ENCODE assay signal across 31 mouse cellular contexts in the genomic region with DNA sequence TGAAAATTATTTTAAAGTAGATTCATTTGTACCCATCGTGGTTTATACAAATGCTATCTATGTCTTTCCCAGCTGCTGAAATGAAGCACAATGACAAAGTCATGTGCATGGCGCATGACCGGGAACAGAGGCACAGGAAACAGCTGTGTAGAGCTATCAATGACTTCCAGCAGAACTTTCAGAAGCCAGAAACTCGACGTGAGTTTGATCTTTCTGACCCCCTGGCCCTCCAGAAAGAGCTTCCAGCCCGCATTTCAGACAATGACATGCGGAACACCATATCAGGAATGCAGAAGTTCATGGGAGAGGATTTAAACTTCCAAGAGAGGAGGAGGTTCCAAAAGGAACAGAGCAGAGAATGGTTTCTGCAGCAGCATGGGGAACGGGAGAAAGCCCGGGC. TPM values are rescaled to one million over a fixed set of nuclear protein-coding genes. Genes with fewer than 3 reads are reported as not detected.
A peak's percentile ranks its signal among the peaks of the same experiment; 100 is the strongest.
DNase-seq lines count a peak whose midpoint lies in the region; ATAC-seq and TF ChIP-seq lines count a peak whose summit lies in the region.
"Had no signal": no experiment of that assay in that cellular context is flagged by ENCODE, and none has a peak within 500 bp of the region (broad histone marks: within the 10 kb centered on the region; RNA-seq: fewer than 3 reads in every experiment).

No protein-coding gene starts in this region.

- no peaks in the 10 kb centered on the region for H3K9me3 ChIP-seq in kidney, postnatal 0 days (replicated peaks; ENCODE audit: low read length)
- H3K9me3 ChIP-seq in CH12.LX (replicated peaks; ENCODE audit: low read length), result no peaks in the 10 kb centered on the region
- H3K9me3 ChIP-seq: embryonic facial prominence, embryonic 15.5 days; hindbrain, embryonic 12.5 days; hindbrain, embryonic 15.5 days had no signal

- no peak for TF ChIP-seq CTCF in kidney, postnatal 0 days (IDR thresholded peaks at IDR 0.05; ENCODE audit: low read depth)
- TF ChIP-seq CTCF in CH12.LX (conservative IDR thresholded peaks at IDR 0.05 in 1 of 2, IDR thresholded peaks at IDR 0.05 in 1 of 2; ENCODE audit: low read depth in 2 of 2, low read length in 2 of 2), result no peak

- no peak overlapping the region for H3K4me2 ChIP-seq in kidney, postnatal 0 days (ENCODE audit: low read length)
- no peak overlapping the region for H3K4me2 ChIP-seq in CH12.LX (ENCODE audit: insufficient read depth, low read depth, poor library complexity, severe bottlenecking)
- H3K4me2 ChIP-seq: embryonic facial prominence, embryonic 15.5 days; heart, embryonic 11.5 days; hindbrain, embryonic 12.5 days; hindbrain, embryonic 15.5 days had no signal

- TF ChIP-seq EP300 in CH12.LX (IDR thresholded peaks at IDR 0.05; ENCODE audit: low read length), result no peak

- H3K79me2 ChIP-seq in CH12.LX (replicated peaks; ENCODE audit: control insufficient read depth, extremely low read depth, insufficient read depth, poor library complexity, severe bottlenecking), result no peaks in the 10 kb centered on the region

- H3K36me3 ChIP-seq in kidney, postnatal 0 days (ENCODE audit: insufficient read depth, low read length), result no peaks in the 10 kb centered on the region
- no peaks in the 10 kb centered on the region for H3K36me3 ChIP-seq in CH12.LX (replicated peaks in 1 of 2; ENCODE audit: control insufficient read depth in 1 of 2, insufficient read depth in 1 of 2, low read length in 1 of 2)
- H3K36me3 ChIP-seq: embryonic facial prominence, embryonic 15.5 days; G1E; hindbrain, embryonic 12.5 days; hindbrain, embryonic 15.5 days had no signal

- WGBS in kidney, postnatal 0 days, result 29% methylated on average over 9 of the region's 9 CpGs

- H3K4me3 ChIP-seq in kidney, postnatal 0 days (replicated peaks; ENCODE audit: low read depth, low read length), result no peak overlapping the region
- H3K4me3 ChIP-seq in CH12.LX (replicated peaks in 1 of 3; ENCODE audit: low read depth in 2 of 3, low read length in 2 of 3, poor library complexity in 1 of 3), result no peak overlapping the region
- H3K4me3 ChIP-seq: embryonic facial prominence, embryonic 15.5 days; hindbrain, embryonic 12.5 days; hindbrain, embryonic 15.5 days had no signal

- no peaks in the 10 kb centered on the region for H3K4me1 ChIP-seq in kidney, postnatal 0 days (replicated peaks; ENCODE audit: insufficient read depth, low read length)
- peaks cover 0 to 3% of the 10 kb centered on the region in 2 experiments; a peak in 1 of 4 replicates for H3K4me1 ChIP-seq in CH12.LX (ENCODE audit: control insufficient read depth in 1 of 2, insufficient read depth in 2 of 2)

- peak; percentile 34 for DNase-seq in embryo, embryonic 10 days (ENCODE audit: low spot score)
- DNase-seq in embryo, embryonic 9.5 days (ENCODE audit: extremely low spot score), result no peak
- DNase-seq in gastrocnemius, postnatal 10 days, result peak; percentile 4
- no peak for DNase-seq in gastrocnemius, adult 18-20 months (ENCODE audit: low spot score)
- peak; percentile 16 for DNase-seq in kidney, postnatal 0 days (ENCODE audit: low spot score)
- DNase-seq in kidney, postnatal 36 days, result no peak
- DNase-seq in CH12.LX (ENCODE audit: extremely low read depth), result no peak
- DNase-seq in spleen, adult 12 weeks (ENCODE audit: low spot score), result no peak
- DNase-seq: adrenal gland, postnatal 10 days; adrenal gland, postnatal 36 days; cerebellum, adult 11 months; cerebellum, adult 2 months; cerebellum, adult 9-11 months; cerebellum, postnatal 25 days; forebrain, postnatal 0 days; gastrocnemius, postnatal 36 days had no signal

- no peak for ATAC-seq in kidney, postnatal 0 days (replicated peaks; ENCODE audit: low FRiP score, low read depth)
- ATAC-seq: forebrain, embryonic 14.5 days; forebrain, postnatal 0 days; intestine, postnatal 0 days; Patski had no signal

- no peak for TF ChIP-seq POLR2A in CH12.LX (IDR thresholded peaks at IDR 0.05; ENCODE audit: low read depth, low read length)

- dilution Hi-C loops in CH12.LX (cut with MboI; ENCODE audit: extremely low pct_ligation_motif_present, extremely low pct_unique_long_range_greater_than_20kb, low sequenced_read_pairs), result no loop called here

- no peak for TF ChIP-seq RAD21 in CH12.LX (IDR thresholded peaks at IDR 0.05; ENCODE audit: low read depth, low read length)

- H3K27me3 ChIP-seq in kidney, postnatal 0 days (ENCODE audit: insufficient read depth, low read length), result no peaks in the 10 kb centered on the region
- peaks cover 59% of the 10 kb centered on the region for H3K27me3 ChIP-seq in CH12.LX (replicated peaks)
- H3K27me3 ChIP-seq: embryonic facial prominence, embryonic 15.5 days had no signal

- H3K9ac ChIP-seq in kidney, postnatal 0 days (ENCODE audit: low read depth, low read length), result no peak overlapping the region
- no peak overlapping the region for H3K9ac ChIP-seq in CH12.LX (ENCODE audit: insufficient read depth, low read depth)
- H3K9ac ChIP-seq: embryonic facial prominence, embryonic 15.5 days; forebrain, postnatal 0 days; hindbrain, embryonic 12.5 days; hindbrain, embryonic 15.5 days had no signal

- H3K27ac ChIP-seq in kidney, postnatal 0 days, result no peak overlapping the region
- H3K27ac ChIP-seq in CH12.LX (ENCODE audit: insufficient read depth, low read depth), result no peak overlapping the region
- H3K27ac ChIP-seq: embryonic facial prominence, embryonic 15.5 days; hindbrain, embryonic 12.5 days; hindbrain, embryonic 15.5 days had no signal

- in situ Hi-C loops in CH12.LX (cut with MboI; ENCODE audit: low pct_ligation_motif_present, low pct_unique_long_range_greater_than_20kb, low sequenced_read_pairs), result no loop called here

TF ChIP-seq in CH12.LX, 34 proteins besides CTCF, POLR2A, EP300 and RAD21:
- TF ChIP-seq MXI1 (IDR thresholded peaks at IDR 0.05; ENCODE audit: low read depth, low read length) (no peak), ZKSCAN1 (IDR thresholded peaks at IDR 0.05; ENCODE audit: borderline replicate concordance, low read depth, low read length) (no peak), MAX (IDR thresholded peaks at IDR 0.05; ENCODE audit: low read length) (no peak), BHLHE40 (IDR thresholded peaks at IDR 0.05; ENCODE audit: low read depth, low read length) (peak; percentile 40; the same call in 1 of the 2 replicates)

RNA-seq across cellular contexts. Expression of gene Ribc2, which starts 3.3 kb away (rescaled TPM):
- total RNA-seq in gastrocnemius, postnatal 10 days (2021), result not detected
- total RNA-seq in gastrocnemius, adult 18-20 months (2021), result not detected
- 0.41 and 0.61 TPM in 2 replicates for polyA plus RNA-seq in kidney, postnatal 0 days (2015; fragmentation: Nextera tagmentation; extraction: Ambion mirVana)
- total RNA-seq in CH12.LX (2012; rRNA removed), result not detected in 2 replicates
- total RNA-seq in CH12.LX (2014; rRNA removed), result not detected in 2 replicates
- polyA plus RNA-seq in CH12.LX (2012; ENCODE audit: insufficient read length, low read depth), result not detected in 2 replicates
- total RNA-seq: adrenal gland, adult 18-20 months; adrenal gland, postnatal 10 days; adrenal gland, postnatal 36 days; common myeloid progenitor, adult 5-6 weeks; G1E; gastrocnemius, adult 8-10 months; gastrocnemius, postnatal 36 days; granulocyte monocyte progenitor cell, adult 5-6 weeks; heart, postnatal 25 days; hematopoietic stem cell, adult 5-6 weeks had no signal
- polyA plus RNA-seq: G1E; heart, embryonic 14.5 days; Patski had no signal

RNA-seq across cellular contexts. Expression of gene Smc1b, which starts 3.4 kb away (rescaled TPM):
- total RNA-seq in gastrocnemius, postnatal 10 days (2021), result under 1 TPM in 1 of 2 experiments, not detected in 1; 0.34 TPM
- not detected for total RNA-seq in gastrocnemius, adult 18-20 months (2021)
- 0.15 and 0.29 TPM in 2 replicates for polyA plus RNA-seq in kidney, postnatal 0 days (2015; fragmentation: Nextera tagmentation; extraction: Ambion mirVana)
- total RNA-seq in CH12.LX (2012; rRNA removed) (not detected in 2 replicates), CH12.LX (2014; rRNA removed) (not detected in 2 replicates)
- polyA plus RNA-seq in CH12.LX (2012; ENCODE audit: insufficient read length, low read depth), result not detected in 2 replicates
- total RNA-seq: adrenal gland, adult 18-20 months; gastrocnemius, adult 8-10 months; gastrocnemius, postnatal 36 days; granulocyte monocyte progenitor cell, adult 5-6 weeks; heart, postnatal 25 days had no signal
- polyA plus RNA-seq: G1E had no signal

Comparison
In these comparisons a context has a peak if more than half of its experiments do, and no peak if none do; other contexts are left out.
1. DNase-seq: peak in embryo, embryonic 10 days (single experiment), gastrocnemius, postnatal 10 days (single experiment) and kidney, postnatal 0 days (single experiment); none in embryo, embryonic 9.5 days (single experiment), gastrocnemius, adult 18-20 months (single experiment), kidney, postnatal 36 days (0 of 2), CH12.LX (single experiment) and spleen, adult 12 weeks (single experiment).